Mouse (Mus musculus): ENCODE data around the gene Scly.

- TF ChIP-seq CTCF (conservative IDR thresholded peaks at IDR 0.05; ENCODE audit: insufficient read depth, insufficient read length, low read depth, low read length): no peak
- no peak for TF ChIP-seq POLR2A (IDR thresholded peaks at IDR 0.05; ENCODE audit: low read depth, low read length)
Measured at GRCm38 (mm10) chr1:91299026-91299706, 1.0 kb downstream of the Scly start.

Data from kidney, adult 2 months (tissue).